Mouse (Mus musculus): ENCODE data around the gene Bend7. TPM values are rescaled to one million over a fixed set of nuclear protein-coding genes. Genes with fewer than 3 reads are reported as not detected.

Gene Bend7
- polyA plus RNA-seq (2015; fragmentation: Nextera tagmentation; extraction: Ambion mirVana), result 2.3 and 2.7 TPM in 2 replicates

DNA sequence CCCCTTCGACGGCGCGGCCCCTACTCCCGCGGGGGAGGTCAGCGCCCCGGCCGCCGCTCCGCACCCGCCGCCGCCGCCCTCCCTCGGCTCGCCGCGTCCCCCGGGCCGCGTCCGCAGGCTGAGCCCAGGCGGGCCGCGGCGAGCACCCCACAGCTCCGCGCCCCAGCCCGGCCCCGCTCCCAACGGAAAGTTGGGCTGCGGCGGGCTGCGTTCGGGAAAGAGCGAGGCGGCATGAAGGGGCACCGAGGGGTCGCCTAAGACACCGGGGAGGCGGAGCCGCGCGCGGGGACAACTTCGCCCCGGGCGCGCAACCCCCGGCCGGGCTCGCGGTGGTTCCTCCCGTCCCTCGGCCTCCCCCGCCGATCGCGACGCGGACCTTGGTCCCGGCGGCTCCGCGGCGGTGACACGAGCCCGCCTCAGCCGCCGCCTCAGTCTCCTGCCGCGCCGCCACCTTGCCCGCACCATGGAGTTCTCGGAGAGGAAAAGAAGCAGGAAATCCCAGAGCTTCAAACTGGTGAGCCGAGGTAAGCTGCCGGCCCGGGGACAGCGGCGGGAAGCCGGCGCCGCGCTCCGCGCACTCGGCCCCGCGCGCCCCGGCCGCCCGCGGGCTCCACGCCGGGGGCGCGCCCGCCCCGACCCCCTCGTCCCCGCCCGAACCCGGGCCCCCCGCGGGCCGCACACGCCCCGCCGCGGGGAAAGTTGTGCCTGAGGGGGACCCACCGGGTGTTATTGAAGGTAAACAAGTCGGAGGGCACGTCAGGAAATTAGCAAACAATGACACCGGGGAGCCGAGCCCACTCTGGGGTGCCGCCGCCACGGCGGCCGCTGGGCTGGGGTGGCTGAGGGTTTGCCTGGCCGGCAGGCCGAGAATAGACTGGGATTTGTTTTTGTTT, at the start of gene Bend7:
TSS of gene Bend7 (plus strand) at position 63 of the 893 bp plus-strand sequence.
- peaks cover 14% of the 10 kb centered on the region for H3K27me3 ChIP-seq (ENCODE audit: control insufficient read depth, insufficient read depth, low read length)
- no peaks in the 10 kb centered on the region for H3K9me3 ChIP-seq (replicated peaks; ENCODE audit: control insufficient read depth, low read length)
- under 1% methylated on average over 98 of the region's 124 CpGs for WGBS
- peak within 1 kb of the TSS; percentile 80 for H3K9ac ChIP-seq (ENCODE audit: low read length)
- H3K36me3 ChIP-seq (ENCODE audit: control insufficient read depth, insufficient read depth), result no peaks in the 10 kb centered on the region
- peaks cover 3% of the 10 kb centered on the region for H3K4me1 ChIP-seq (ENCODE audit: control insufficient read depth, insufficient read depth, low read length)
- H3K4me2 ChIP-seq (ENCODE audit: low read depth, low read length), result peak within 1 kb of the TSS; percentile 71
- ATAC-seq (replicated peaks; ENCODE audit: extremely low read depth, insufficient read depth, low FRiP score), result peak; percentile 84
- H3K27ac ChIP-seq (ENCODE audit: low read length), result peak within 1 kb of the TSS; percentile 65
- H3K4me3 ChIP-seq (ENCODE audit: low read length), result peak within 1 kb of the TSS; percentile 73

DNA sequence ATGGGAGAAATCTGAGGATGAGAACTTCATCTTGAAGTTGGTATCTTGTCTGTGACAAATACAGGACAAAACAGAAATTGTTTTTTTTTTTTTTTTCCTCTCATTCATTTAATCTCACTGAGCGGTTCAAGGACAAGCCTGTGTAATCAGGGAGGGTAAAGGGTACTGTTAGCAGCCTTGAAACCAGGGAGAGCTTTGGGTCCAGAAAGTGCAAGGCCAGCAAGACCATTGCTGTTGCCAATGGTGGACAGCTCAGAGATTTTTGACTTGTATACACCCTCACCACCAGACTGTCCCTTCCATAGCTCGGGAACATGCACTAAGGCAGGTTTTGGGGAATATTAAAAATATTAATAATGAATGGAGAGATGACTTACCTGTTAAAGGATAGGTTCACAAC, 49.0 kb upstream of the Bend7 start:
- no peak overlapping the region for H3K4me3 ChIP-seq (ENCODE audit: low read length)
- H3K9ac ChIP-seq (ENCODE audit: low read length), result no peak overlapping the region
- H3K27me3 ChIP-seq (ENCODE audit: control insufficient read depth, insufficient read depth, low read length), result no peaks in the 10 kb centered on the region
- H3K27ac ChIP-seq (ENCODE audit: low read length), result no peak overlapping the region
- H3K4me2 ChIP-seq (ENCODE audit: low read depth, low read length), result no peak overlapping the region
- no peaks in the 10 kb centered on the region for H3K9me3 ChIP-seq (replicated peaks; ENCODE audit: control insufficient read depth, low read length)
- ATAC-seq (replicated peaks; ENCODE audit: extremely low read depth, insufficient read depth, low FRiP score), result no peak
- no peaks in the 10 kb centered on the region for H3K36me3 ChIP-seq (ENCODE audit: control insufficient read depth, insufficient read depth)
- 65% methylated on average over 2 of the region's 2 CpGs for WGBS
- H3K4me1 ChIP-seq (ENCODE audit: control insufficient read depth, insufficient read depth, low read length), result no peaks in the 10 kb centered on the region

DNA sequence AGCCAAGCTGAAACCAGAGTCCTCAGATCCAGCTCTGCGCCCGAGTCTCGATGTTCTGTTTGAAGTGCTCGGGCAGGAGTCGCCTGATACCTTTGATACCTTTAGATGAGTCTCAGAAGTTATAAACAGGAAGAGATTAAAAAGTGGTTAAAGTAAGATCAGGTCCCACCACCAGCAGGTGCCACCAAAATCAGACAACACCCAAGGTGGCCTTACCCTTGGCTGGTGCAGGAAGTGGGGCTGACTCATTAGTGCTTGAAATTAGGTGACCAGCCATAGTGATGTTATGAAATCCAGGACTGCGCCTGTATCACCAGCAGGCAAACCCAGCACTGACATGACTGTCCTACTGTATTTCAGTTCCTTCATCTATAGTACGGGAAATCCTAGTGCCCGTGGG, 47.9 kb upstream of the Bend7 start:
- H3K4me3 ChIP-seq (ENCODE audit: low read length), result no peak overlapping the region
- no peak overlapping the region for H3K9ac ChIP-seq (ENCODE audit: low read length)
- no peaks in the 10 kb centered on the region for H3K27me3 ChIP-seq (ENCODE audit: control insufficient read depth, insufficient read depth, low read length)
- no peaks in the 10 kb centered on the region for H3K36me3 ChIP-seq (ENCODE audit: control insufficient read depth, insufficient read depth)
- H3K9me3 ChIP-seq (replicated peaks; ENCODE audit: control insufficient read depth, low read length), result no peaks in the 10 kb centered on the region
- no peak overlapping the region for H3K4me2 ChIP-seq (ENCODE audit: low read depth, low read length)
- H3K4me1 ChIP-seq (ENCODE audit: control insufficient read depth, insufficient read depth, low read length), result no peaks in the 10 kb centered on the region
- no peak for ATAC-seq (replicated peaks; ENCODE audit: extremely low read depth, insufficient read depth, low FRiP score)
- no peak overlapping the region for H3K27ac ChIP-seq (ENCODE audit: low read length)
- 88% methylated on average over 8 of the region's 8 CpGs for whole genome bisulfite sequencing

- no peak overlapping the region for H3K9ac ChIP-seq (ENCODE audit: low read length)
- 80% methylated on average over 8 of the region's 8 CpGs for WGBS
- no peak for ATAC-seq (replicated peaks; ENCODE audit: extremely low read depth, insufficient read depth, low FRiP score)
- no peak overlapping the region for H3K4me3 ChIP-seq (ENCODE audit: low read length)
- H3K4me2 ChIP-seq (ENCODE audit: low read depth, low read length), result no peak overlapping the region
- H3K36me3 ChIP-seq (ENCODE audit: control insufficient read depth, insufficient read depth), result no peaks in the 10 kb centered on the region
- no peaks in the 10 kb centered on the region for H3K4me1 ChIP-seq (ENCODE audit: control insufficient read depth, insufficient read depth, low read length)
- H3K27me3 ChIP-seq (ENCODE audit: control insufficient read depth, insufficient read depth, low read length), result no peaks in the 10 kb centered on the region
- H3K27ac ChIP-seq (ENCODE audit: low read length), result no peak overlapping the region
- no peaks in the 10 kb centered on the region for H3K9me3 ChIP-seq (replicated peaks; ENCODE audit: control insufficient read depth, low read length)
These were observed 46.0 kb upstream of the Bend7 start for GRCm38 (mm10) chr2:4671636-4672035.

DNA sequence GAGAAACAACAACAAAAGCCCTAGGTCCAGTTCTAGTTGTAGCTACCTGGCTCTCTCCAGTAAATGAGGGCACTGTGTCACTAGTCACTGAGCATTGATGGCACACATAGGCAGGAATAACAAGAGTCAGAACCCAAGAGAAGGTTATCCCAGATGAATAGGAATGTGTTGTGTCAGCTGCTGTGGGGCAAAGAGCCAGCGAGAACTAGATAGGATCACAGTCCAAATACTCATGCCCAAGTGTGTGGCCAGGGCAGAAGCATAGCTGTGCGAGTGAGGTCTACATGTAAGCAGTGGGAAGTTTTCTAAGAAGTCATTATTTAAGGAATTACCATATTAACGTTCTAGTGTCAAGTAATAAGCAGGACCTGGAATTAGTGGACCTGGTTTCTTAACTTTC, 37.7 kb upstream of the Bend7 start:
- Histone ChIP-seq H3K9ac (ENCODE audit: low read length) (no peak overlapping the region), H3K36me3 (ENCODE audit: control insufficient read depth, insufficient read depth) (no peaks in the 10 kb centered on the region), H3K27me3 (ENCODE audit: control insufficient read depth, insufficient read depth, low read length) (no peaks in the 10 kb centered on the region), H3K9me3 (replicated peaks; ENCODE audit: control insufficient read depth, low read length) (no peaks in the 10 kb centered on the region), H3K4me2 (ENCODE audit: low read depth, low read length) (no peak overlapping the region), H3K4me3 (ENCODE audit: low read length) (no peak overlapping the region), H3K27ac (ENCODE audit: low read length) (no peak overlapping the region), H3K4me1 (ENCODE audit: control insufficient read depth, insufficient read depth, low read length) (no peaks in the 10 kb centered on the region)
- WGBS, result 76% methylated on average over 3 of the region's 3 CpGs
- no peak for ATAC-seq (replicated peaks; ENCODE audit: extremely low read depth, insufficient read depth, low FRiP score)

DNA sequence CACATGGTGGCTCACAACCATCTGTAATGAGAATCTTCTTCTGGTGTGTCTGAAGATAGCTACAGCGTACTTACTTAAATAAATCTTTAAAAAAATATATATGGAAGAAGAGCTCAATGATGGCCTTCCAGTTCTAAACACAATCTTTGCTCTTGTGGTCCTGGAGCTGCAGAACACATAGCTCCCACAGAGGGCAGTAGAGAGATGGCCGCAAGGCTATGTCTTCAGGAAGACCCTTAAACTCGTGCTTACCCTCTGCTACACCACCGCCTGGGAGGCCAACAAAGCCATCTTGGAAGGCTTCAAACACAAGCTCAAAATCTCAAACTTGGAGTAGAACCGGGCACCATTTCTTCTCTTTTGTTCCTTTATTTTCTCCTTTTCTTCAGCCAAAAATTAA, 6.4 kb upstream of the Bend7 start:
- 53% methylated on average over 5 of the region's 5 CpGs for WGBS

DNA sequence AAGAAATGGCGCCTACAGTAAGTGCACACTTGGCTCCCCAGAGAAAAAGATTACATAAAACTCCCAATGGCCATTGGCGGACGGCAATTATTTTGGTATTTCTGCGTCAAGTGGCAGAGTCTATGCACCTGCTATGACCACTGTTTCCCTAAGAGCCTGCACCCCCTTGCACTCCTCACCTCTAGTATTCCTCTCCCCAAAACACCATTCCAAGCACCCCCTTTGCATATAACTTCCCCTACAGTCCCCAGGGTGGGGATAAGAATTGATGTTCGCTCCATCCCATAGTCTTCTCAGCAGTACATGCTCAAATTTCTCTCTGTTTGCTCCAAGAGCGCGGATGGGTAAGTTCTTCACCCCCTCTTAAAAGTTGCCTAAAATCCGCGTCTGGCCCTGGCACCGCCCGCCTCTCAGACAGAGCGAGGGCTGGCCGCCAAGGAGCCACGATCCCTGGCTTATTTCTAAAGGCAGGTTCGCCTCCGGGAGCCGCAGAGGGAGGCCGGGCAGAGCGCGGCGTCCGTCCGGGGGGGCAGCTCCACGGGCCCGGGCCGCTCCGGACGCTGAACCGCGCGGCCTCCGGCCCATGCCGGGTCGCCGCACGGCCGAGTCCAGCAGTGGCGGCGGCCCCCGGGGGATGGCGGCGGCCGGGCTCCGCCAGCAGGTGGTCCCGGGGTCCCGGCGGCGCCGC, 406 bp upstream of the Bend7 start:
- 3% methylated on average over 39 of the region's 49 CpGs for WGBS
- ATAC-seq (replicated peaks; ENCODE audit: extremely low read depth, insufficient read depth, low FRiP score), result peak; percentile 78

More for the DNA sequence above, 6.4 kb upstream of the Bend7 start:
- Histone ChIP-seq H3K4me1 (ENCODE audit: control insufficient read depth, insufficient read depth, low read length) (no peaks in the 10 kb centered on the region), H3K4me2 (ENCODE audit: low read depth, low read length) (no peak overlapping the region), H3K4me3 (ENCODE audit: low read length) (no peak overlapping the region), H3K27me3 (ENCODE audit: control insufficient read depth, insufficient read depth, low read length) (peaks cover 7% of the 10 kb centered on the region), H3K27ac (ENCODE audit: low read length) (no peak overlapping the region), H3K36me3 (ENCODE audit: control insufficient read depth, insufficient read depth) (no peaks in the 10 kb centered on the region), H3K9ac (ENCODE audit: low read length) (no peak overlapping the region), H3K9me3 (replicated peaks; ENCODE audit: control insufficient read depth, low read length) (no peaks in the 10 kb centered on the region)
- ATAC-seq (replicated peaks; ENCODE audit: extremely low read depth, insufficient read depth, low FRiP score), result no peak

GRCm38 (mm10) chr2:4723088-4723487, 5.5 kb downstream of the Bend7 start:
- no peak for ATAC-seq (replicated peaks; ENCODE audit: extremely low read depth, insufficient read depth, low FRiP score)
- H3K27ac ChIP-seq (ENCODE audit: low read length), result no peak overlapping the region

More for the DNA sequence above, 406 bp upstream of the Bend7 start:
- Histone ChIP-seq H3K4me1 (ENCODE audit: control insufficient read depth, insufficient read depth, low read length) (peaks cover 3% of the 10 kb centered on the region), H3K27ac (ENCODE audit: low read length) (no peak overlapping the region), H3K36me3 (ENCODE audit: control insufficient read depth, insufficient read depth) (no peaks in the 10 kb centered on the region), H3K9me3 (replicated peaks; ENCODE audit: control insufficient read depth, low read length) (no peaks in the 10 kb centered on the region), H3K27me3 (ENCODE audit: control insufficient read depth, insufficient read depth, low read length) (peaks cover 14% of the 10 kb centered on the region), H3K4me2 (ENCODE audit: low read depth, low read length) (peak overlapping the region; percentile 71), H3K9ac (ENCODE audit: low read length) (peak overlapping the region; percentile 80), H3K4me3 (ENCODE audit: low read length) (peak overlapping the region; percentile 73)

GRCm38 (mm10) chr2:4730161-4730560, 12.5 kb downstream of the Bend7 start:
- Histone ChIP-seq H3K4me1 (ENCODE audit: control insufficient read depth, insufficient read depth, low read length) (no peaks in the 10 kb centered on the region), H3K4me3 (ENCODE audit: low read length) (no peak overlapping the region), H3K27ac (ENCODE audit: low read length) (no peak overlapping the region), H3K9ac (ENCODE audit: low read length) (no peak overlapping the region), H3K27me3 (ENCODE audit: control insufficient read depth, insufficient read depth, low read length) (no peaks in the 10 kb centered on the region), H3K4me2 (ENCODE audit: low read depth, low read length) (no peak overlapping the region), H3K36me3 (ENCODE audit: control insufficient read depth, insufficient read depth) (no peaks in the 10 kb centered on the region), H3K9me3 (replicated peaks; ENCODE audit: control insufficient read depth, low read length) (no peaks in the 10 kb centered on the region)
- WGBS, result 87% methylated on average over 4 of the region's 4 CpGs
- no peak for ATAC-seq (replicated peaks; ENCODE audit: extremely low read depth, insufficient read depth, low FRiP score)

More at GRCm38 (mm10) chr2:4723088-4723487, 5.5 kb downstream of the Bend7 start:
- Histone ChIP-seq H3K9ac (ENCODE audit: low read length) (no peak overlapping the region), H3K27me3 (ENCODE audit: control insufficient read depth, insufficient read depth, low read length) (no peaks in the 10 kb centered on the region), H3K36me3 (ENCODE audit: control insufficient read depth, insufficient read depth) (no peaks in the 10 kb centered on the region), H3K4me1 (ENCODE audit: control insufficient read depth, insufficient read depth, low read length) (no peaks in the 10 kb centered on the region; the same call in 1 of the 2 replicates), H3K9me3 (replicated peaks; ENCODE audit: control insufficient read depth, low read length) (no peaks in the 10 kb centered on the region), H3K4me3 (ENCODE audit: low read length) (no peak overlapping the region), H3K4me2 (ENCODE audit: low read depth, low read length) (no peak overlapping the region)
- WGBS, result 72% methylated on average over 8 of the region's 8 CpGs
